Mouse (Mus musculus): ENCODE measurements around the gene Dhx34. TPM values are rescaled to one million over a fixed set of nuclear protein-coding genes. Genes with fewer than 3 reads are reported as not detected.
A peak's percentile ranks its signal among the peaks of the same experiment; 100 is the strongest.

The Dhx34 gene
- polyA plus RNA-seq, 1 experiment from 2014 or later, result 13.8 TPM

DNA sequence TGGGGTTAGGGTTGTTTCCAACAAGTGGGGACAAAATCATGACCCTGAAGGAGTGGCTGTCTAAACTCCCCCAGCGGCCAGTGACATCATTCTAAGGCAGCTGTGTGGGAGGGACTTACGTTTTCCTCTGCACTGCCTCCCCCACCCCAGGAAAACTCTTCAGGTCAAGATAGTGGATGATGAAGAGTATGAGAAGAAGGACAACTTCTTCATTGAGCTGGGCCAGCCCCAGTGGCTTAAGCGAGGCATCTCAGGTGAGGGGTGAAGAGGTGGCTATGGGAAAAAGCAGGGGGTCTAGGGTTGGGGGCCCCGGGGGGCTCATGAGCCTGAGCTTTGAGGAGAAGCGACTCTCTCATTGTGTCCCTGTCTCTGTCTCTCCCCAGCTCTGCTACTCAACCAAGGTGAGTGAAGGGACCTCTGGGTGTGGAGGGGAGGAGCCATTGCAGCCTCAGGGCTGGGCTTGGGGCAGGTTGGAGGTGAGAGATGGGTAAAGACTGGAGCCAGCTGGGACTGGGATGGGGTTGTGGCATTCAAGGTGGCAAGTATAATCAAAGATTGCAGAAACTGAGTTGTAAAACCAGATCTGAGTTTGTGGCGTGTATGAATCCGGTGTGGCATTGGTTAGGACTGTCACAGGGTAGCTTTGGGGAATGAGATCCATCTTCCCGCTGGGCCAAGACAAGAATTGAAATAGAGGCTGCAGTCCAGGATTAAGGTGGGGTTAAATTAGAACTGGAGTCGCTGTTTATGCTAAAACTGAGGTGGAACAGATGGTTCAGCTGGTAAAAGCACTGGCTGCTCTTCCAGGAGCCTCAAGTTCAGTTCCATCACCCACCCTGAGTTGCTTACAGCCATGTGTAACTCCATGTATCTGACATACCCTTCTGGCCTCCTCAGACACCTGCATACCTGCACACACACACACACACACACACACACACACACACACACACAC lies 71.4 kb downstream of the Dhx34 start:
- no peaks in the 10 kb centered on the region for H3K9me3 ChIP-seq (ENCODE audit: control insufficient read depth, low read length)
- no peak overlapping the region for H3K4me3 ChIP-seq (ENCODE audit: low read depth, low read length)
- H3K4me2 ChIP-seq, result no peak overlapping the region
- H3K4me1 ChIP-seq (replicated peaks; ENCODE audit: control insufficient read depth, insufficient read depth, low read length), result no peaks in the 10 kb centered on the region
- H3K9ac ChIP-seq (ENCODE audit: low read depth, low read length), result no peak overlapping the region
- 58% methylated on average over 9 of the region's 9 CpGs for WGBS
- H3K27me3 ChIP-seq (replicated peaks; ENCODE audit: control insufficient read depth, insufficient read depth, low read length), result peaks cover 10% of the 10 kb centered on the region
- no peaks in the 10 kb centered on the region for H3K36me3 ChIP-seq (ENCODE audit: control insufficient read depth, insufficient read depth, low read length)
- ATAC-seq (replicated peaks; ENCODE audit: low FRiP score) (no peak), DNase-seq (ENCODE audit: low spot score) (no peak)
- no peak overlapping the region for H3K27ac ChIP-seq (ENCODE audit: low read depth, low read length)

DNA sequence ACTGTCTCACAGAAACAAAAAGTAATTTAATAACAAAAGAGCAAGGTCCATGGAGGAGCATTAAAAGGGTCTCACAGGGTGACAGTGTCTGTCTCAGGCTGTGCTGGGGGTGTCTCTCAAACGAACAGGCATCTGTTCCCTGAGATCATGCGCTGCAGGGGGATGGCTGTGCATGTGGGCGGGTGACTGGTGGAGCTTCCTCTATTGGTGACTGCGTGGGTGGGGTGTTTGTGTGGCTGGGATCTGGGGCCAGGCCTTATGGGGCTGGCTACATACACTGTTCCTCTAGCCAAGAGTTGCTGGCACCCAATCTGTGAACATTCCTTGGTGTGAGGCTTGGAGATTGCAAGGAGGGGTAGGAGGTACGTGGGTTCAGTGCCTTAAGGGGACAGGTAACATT lies 72.6 kb downstream of the Dhx34 start:
- WGBS, result 53% methylated on average over 5 of the region's 5 CpGs
- no peak overlapping the region for H3K27ac ChIP-seq (ENCODE audit: low read depth, low read length)
- H3K4me2 ChIP-seq, result no peak overlapping the region
- no peaks in the 10 kb centered on the region for H3K36me3 ChIP-seq (ENCODE audit: control insufficient read depth, insufficient read depth, low read length)
- H3K4me1 ChIP-seq (replicated peaks; ENCODE audit: control insufficient read depth, insufficient read depth, low read length), result no peaks in the 10 kb centered on the region
- no peak overlapping the region for H3K4me3 ChIP-seq (ENCODE audit: low read depth, low read length)
- ATAC-seq (replicated peaks; ENCODE audit: low FRiP score), result no peak
- no peak for DNase-seq (ENCODE audit: low spot score)
- H3K27me3 ChIP-seq (replicated peaks; ENCODE audit: control insufficient read depth, insufficient read depth, low read length), result peaks cover 10% of the 10 kb centered on the region
- H3K9ac ChIP-seq (ENCODE audit: low read depth, low read length), result no peak overlapping the region
- H3K9me3 ChIP-seq (ENCODE audit: control insufficient read depth, low read length), result no peaks in the 10 kb centered on the region

GRCm38 (mm10) chr7:16147643-16148042 lies 74.2 kb downstream of the Dhx34 start:
- ATAC-seq (replicated peaks; ENCODE audit: low FRiP score), result no peak
- DNase-seq (ENCODE audit: low spot score), result peak; percentile 75
- no peak overlapping the region for H3K27ac ChIP-seq (ENCODE audit: low read depth, low read length)
- no peak overlapping the region for H3K4me2 ChIP-seq
- no peaks in the 10 kb centered on the region for H3K9me3 ChIP-seq (ENCODE audit: control insufficient read depth, low read length)
- H3K36me3 ChIP-seq (ENCODE audit: control insufficient read depth, insufficient read depth, low read length), result no peaks in the 10 kb centered on the region
- H3K4me3 ChIP-seq (ENCODE audit: low read depth, low read length), result no peak overlapping the region
- no peak overlapping the region for H3K9ac ChIP-seq (ENCODE audit: low read depth, low read length)
- 16% methylated on average over 15 of the region's 15 CpGs for WGBS
- peaks cover 10% of the 10 kb centered on the region for H3K27me3 ChIP-seq (replicated peaks; ENCODE audit: control insufficient read depth, insufficient read depth, low read length)
- H3K4me1 ChIP-seq (replicated peaks; ENCODE audit: control insufficient read depth, insufficient read depth, low read length), result no peaks in the 10 kb centered on the region

Other genes starting within 250 kb of the Dhx34 start
- 5.3 and 7.3 TPM in 2 replicates for gene Bicra, start 174.1 kb downstream of the Dhx34 start, polyA plus RNA-seq (2014; fragmentation: Nextera tagmentation; extraction: Ambion mirVana)
- not detected in 2 replicates for gene Zfp541, start 160.2 kb downstream of the Dhx34 start, polyA plus RNA-seq (2014; fragmentation: Nextera tagmentation; extraction: Ambion mirVana)
- gene Napa, start 123.6 kb downstream of the Dhx34 start, polyA plus RNA-seq (2014; fragmentation: Nextera tagmentation; extraction: Ambion mirVana), result 167 and 174 TPM in 2 replicates
- gene Kptn, start 102.1 kb downstream of the Dhx34 start, polyA plus RNA-seq (2014; fragmentation: Nextera tagmentation; extraction: Ambion mirVana), result 20.2 and 20.7 TPM in 2 replicates
- 0.07 and 0.18 TPM in 2 replicates for gene Slc8a2, start 92.2 kb downstream of the Dhx34 start, polyA plus RNA-seq (2014; fragmentation: Nextera tagmentation; extraction: Ambion mirVana)
- gene Meis3, start 46.9 kb downstream of the Dhx34 start, polyA plus RNA-seq (2014; fragmentation: Nextera tagmentation; extraction: Ambion mirVana), result 14.2 and 17.7 TPM in 2 replicates
- gene C5ar2, start 22.1 kb upstream of the Dhx34 start, polyA plus RNA-seq (2014; fragmentation: Nextera tagmentation; extraction: Ambion mirVana), result 1.3 and 1.8 TPM in 2 replicates
- 2.8 and 3.4 TPM in 2 replicates for gene C5ar1, start 37.5 kb upstream of the Dhx34 start, polyA plus RNA-seq (2014; fragmentation: Nextera tagmentation; extraction: Ambion mirVana)
- 9.3 and 10.6 TPM in 2 replicates for gene Inafm1, start 51.6 kb upstream of the Dhx34 start, polyA plus RNA-seq (2014; fragmentation: Nextera tagmentation; extraction: Ambion mirVana)
- gene Ccdc9, start 64.8 kb upstream of the Dhx34 start, polyA plus RNA-seq (2014; fragmentation: Nextera tagmentation; extraction: Ambion mirVana), result 21.7 and 25.3 TPM in 2 replicates
- 4.7 and 6.4 TPM in 2 replicates for gene Bbc3, start 86.4 kb upstream of the Dhx34 start, polyA plus RNA-seq (2014; fragmentation: Nextera tagmentation; extraction: Ambion mirVana)
- gene Sae1, start 165.8 kb upstream of the Dhx34 start, polyA plus RNA-seq (2014; fragmentation: Nextera tagmentation; extraction: Ambion mirVana), result 267 and 287 TPM in 2 replicates
- 14.1 and 18.6 TPM in 2 replicates for gene Zc3h4, start 178.9 kb upstream of the Dhx34 start, polyA plus RNA-seq (2014; fragmentation: Nextera tagmentation; extraction: Ambion mirVana)
- 54.4 and 54.5 TPM in 2 replicates for gene Tmem160, start 230.7 kb upstream of the Dhx34 start, polyA plus RNA-seq (2014; fragmentation: Nextera tagmentation; extraction: Ambion mirVana)

Data from liver, embryonic 11.5 days (tissue).